Mouse (Mus musculus): ENCODE measurements around the gene Fsd2.

Gene Fsd2

GRCm38 (mm10) chr7:81541924-81542524, 24.7 kb downstream of the Fsd2 start:
- no peak for DNase-seq (ENCODE audit: low read depth, low spot score)

DNA sequence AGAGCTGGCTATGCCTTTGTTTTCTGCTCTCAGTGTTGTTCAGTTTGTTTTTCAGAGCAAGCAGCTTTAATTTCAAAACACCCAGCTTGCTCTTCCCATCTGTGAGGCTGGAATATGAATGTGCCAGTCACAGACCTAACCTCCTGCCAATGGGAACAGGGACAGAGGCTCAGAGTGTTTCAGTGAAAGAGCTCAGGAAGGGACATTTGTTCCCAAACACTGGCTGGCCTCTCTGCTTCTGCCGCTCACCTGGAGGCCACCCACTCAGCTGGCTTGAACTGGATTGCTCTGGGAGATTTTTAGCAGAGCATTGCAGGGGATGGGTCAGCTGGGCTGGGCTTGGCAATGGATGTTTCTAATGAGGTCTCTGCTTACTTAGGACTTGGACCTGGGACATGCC, 25.7 kb downstream of the Fsd2 start:
- no peak for DNase-seq (ENCODE audit: low read depth, low spot score)

DNA sequence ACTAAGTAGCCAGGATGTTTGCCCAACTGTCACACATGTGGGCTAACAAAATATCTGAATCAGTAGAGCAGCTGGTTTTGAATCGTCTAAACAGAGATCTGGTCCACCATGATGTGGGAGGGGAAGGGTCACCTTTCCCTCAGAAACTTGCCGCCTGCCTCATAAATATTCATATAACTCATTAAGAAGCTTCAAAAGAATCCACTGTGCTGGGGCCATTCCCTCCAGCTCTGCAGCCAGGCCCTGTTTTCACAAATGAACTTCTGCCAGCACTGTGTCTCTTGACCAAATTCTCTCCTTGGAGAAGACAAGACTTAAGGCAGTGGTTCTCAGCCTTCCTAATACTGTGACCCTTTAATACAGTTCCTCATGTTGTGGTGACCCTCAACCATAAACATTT, 27.2 kb downstream of the Fsd2 start:
- no peak for DNase-seq (ENCODE audit: low read depth, low spot score)

DNA sequence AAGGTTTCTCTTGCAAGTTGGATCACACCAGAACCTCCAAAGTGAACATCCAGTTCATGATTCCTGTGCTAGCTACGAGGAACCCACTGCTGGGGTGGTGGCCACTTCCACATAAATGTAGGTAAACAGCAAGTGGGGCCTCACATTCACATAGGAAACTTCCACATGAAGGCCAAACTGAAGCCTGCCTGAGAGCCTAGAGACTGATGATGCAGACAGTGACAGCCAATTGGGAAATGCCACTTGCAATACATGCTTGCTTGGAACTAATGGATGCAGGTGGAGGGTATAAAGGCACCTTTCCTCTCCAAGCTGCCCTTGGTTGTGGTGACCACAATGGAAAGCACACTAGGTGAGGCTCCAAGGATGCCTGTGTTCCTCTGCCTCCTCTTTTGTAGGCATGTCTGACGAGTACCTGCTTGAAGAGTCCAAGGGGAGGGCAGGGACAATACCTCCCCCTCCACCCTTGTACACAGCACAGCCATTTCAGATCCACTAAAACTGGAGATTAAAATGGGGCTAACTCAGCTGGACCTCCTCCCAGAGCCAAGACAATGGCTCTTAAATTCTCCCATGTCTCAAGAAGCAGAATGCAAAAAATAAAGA, 28.6 kb downstream of the Fsd2 start:
- DNase-seq (ENCODE audit: low read depth, low spot score) = no peak

DNA sequence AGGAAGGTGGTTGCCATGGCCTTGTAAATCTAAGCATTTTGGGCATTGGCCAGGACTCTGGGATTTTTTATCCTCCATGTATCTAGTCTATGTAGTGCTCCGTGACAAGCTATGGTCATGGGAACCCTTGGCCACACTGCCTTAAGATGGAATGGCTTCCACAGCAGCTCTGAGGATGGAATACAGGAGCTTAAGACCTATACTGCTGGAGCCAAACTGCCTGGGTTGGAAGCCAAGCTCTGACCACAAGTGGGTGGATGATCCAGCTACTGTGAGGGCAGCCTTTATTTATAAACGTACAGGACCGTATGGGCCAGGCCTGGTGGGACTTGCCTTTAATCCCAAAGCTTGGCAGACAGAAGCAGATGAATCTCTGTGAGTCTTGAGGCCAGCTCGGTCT, 30.3 kb downstream of the Fsd2 start:
- no peak for DNase-seq (ENCODE audit: low read depth, low spot score)

- no peak for DNase-seq (ENCODE audit: low read depth, low spot score)
Observed at GRCm38 (mm10) chr7:81531462-81531861, 35.3 kb downstream of the Fsd2 start.

DNA sequence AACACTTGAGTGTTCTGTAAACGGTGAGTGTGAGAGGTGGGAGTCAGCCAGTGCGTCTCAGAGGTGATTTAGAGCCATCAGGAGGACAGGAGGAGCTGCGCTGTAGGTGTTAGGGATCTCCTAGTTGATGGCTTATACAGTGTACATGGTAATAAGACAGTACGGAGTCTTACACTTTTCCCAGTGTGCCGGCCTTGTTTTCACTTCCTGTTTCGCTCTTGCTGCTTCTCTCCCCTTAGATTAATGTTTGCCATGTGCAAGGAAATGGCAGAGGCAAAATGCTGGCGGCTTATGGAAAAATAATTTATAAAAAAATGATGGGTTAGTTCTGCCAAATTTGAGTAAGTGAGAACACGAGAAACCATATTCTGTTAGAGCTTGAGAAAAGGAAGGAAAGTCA, 37.8 kb downstream of the Fsd2 start:
- no peak for DNase-seq (ENCODE audit: low read depth, low spot score)

DNA sequence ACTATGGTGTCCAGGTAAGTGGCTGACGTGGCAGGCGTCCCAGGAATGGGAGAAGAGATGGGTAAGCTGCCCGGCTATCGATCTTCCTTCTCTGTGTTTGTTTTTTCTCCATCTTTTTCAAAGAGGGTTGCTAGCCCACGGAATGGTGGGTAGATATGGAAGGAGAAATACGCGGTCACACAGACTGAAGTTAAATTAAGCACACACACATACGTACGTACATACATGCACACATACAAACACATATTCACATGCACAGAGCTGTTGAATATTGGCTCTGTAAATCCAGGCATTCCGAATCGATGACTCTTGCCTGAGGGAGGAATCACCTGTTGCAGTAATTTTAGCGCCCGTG, 43.1 kb downstream of the Fsd2 start:
- DNase-seq (ENCODE audit: low read depth, low spot score) = no peak

GRCm38 (mm10) chr7:81523008-81523662, 43.6 kb downstream of the Fsd2 start:
- peak; percentile 89 for DNase-seq (ENCODE audit: low read depth, low spot score)

DNA sequence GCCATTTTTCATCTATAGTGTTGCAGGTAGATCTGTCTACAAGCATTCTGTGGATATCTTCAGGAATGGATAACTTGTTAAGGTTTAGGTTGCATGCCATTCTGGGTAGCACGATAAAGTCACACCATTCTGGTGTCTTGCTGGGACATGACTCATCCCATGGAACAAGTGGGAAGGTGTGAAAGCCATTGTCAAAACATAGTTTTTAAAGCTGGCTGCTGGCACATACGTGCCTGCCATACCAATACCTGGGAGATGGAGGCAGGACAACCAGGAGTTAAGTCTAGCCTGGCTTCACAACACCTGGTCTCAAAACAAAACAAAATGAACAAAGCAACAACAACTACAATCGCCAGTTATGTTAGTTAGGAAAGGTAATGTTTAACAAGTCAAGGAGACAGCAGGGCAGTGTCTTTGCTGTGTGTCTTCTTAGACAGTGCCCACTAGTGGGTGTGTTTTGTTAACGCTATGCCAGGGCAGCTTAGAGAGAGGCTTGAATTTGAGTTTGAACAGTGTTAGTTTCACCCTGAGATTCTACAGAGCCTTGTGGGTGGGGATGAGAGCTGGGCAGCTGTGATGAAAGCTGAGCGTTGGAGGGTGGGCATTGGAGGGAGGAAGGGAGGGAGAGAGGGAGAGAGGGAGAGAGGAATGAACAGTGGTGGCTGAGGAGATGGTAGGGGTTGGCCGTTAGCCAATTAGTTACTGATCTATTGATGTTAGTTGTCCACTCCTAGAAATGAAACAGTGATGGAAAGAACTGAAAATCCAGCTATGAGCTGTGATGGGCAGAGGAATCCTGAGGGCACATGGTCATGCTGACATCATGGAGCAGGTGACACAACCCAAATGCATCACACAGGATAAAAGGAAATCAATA, 50.4 kb downstream of the Fsd2 start:
- DNase-seq (ENCODE audit: low read depth, low spot score) = no peak

- no peak for DNase-seq (ENCODE audit: low read depth, low spot score)
Observed at GRCm38 (mm10) chr7:81514906-81515590, 51.7 kb downstream of the Fsd2 start.

- DNase-seq (ENCODE audit: low read depth, low spot score) = no peak
Observed at GRCm38 (mm10) chr7:81501050-81501449, 65.7 kb downstream of the Fsd2 start.

- no peak for DNase-seq (ENCODE audit: low read depth, low spot score)
Observed at GRCm38 (mm10) chr7:81498181-81498580, 68.6 kb downstream of the Fsd2 start, which contains the start of gene BC048679. Gene BC048679 (minus strand): TSS chr7:81498281.

- DNase-seq (ENCODE audit: low read depth, low spot score) = no peak
Observed at GRCm38 (mm10) chr7:81497171-81497570, 69.6 kb downstream of the Fsd2 start.

- peak; percentile 60 for DNase-seq (ENCODE audit: low read depth, low spot score)
Observed at GRCm38 (mm10) chr7:81493331-81494021, 73.3 kb downstream of the Fsd2 start, which contains the start of gene Ap3b2. Gene Ap3b2 (minus strand): TSS chr7:81493925.

DNA sequence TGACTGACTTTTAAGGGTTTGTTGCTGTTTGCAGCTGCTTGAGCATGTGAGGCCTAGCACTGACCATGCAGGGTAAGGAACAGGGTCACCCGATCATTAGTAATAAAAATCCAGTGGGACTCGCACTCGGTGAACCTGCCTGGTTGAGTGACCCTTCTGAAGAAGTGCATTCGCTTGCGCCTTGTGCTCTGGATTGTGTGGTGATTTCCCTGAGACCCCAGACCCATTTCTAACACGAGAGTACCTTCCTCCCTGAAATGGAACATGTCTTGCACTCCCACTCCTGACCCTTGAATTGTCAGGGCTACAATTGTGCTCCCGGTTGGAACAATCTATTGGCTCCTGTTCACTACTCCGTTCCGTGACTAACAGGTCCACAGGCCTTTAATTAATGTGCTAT, 74.1 kb downstream of the Fsd2 start:
- no peak for DNase-seq (ENCODE audit: low read depth, low spot score)

DNA sequence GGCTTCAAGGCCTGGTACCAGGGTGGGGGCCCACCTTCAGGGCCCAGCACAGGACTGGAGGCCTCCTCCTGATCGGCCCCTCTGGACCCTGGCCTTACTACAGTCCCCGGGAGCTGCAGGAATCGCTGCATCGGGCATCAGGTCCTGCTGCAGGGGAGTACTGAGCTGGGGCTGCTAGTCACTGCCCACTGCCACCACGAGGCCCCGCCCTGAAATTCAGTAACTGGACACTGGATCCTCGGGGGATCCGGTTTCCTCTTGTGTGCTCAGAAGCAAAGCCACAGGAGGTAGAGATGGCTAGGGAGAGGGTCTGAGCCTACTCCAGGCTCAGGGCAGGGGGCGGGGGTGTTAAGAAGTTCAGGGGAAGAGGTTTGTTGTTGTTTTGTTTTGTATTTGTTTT, 77.1 kb downstream of the Fsd2 start:
- DNase-seq (ENCODE audit: low read depth, low spot score) = no peak
